Mouse (Mus musculus) T-helper 1 cell (primary cell): ENCODE measurements at regions not wholly inside any gene's neighbourhood (a gene's known extent, or its start where the extent isn't known, plus 50 kb on each side); places are given as distances from the start of the nearest gene placed in this dataset.
"Not testable (repeated sequence)": the region's sequence is repeated elsewhere in the genome, so short reads cannot be mapped to it uniquely, and the experiment has no call there.

ENCODE experiments used
- in situ Hi-C: fragments of 300-600 bp; cut with MboI, MseI; formaldehyde crosslinking; loops from one replicate; pipeline ENCODE4 v1.15.1; 2025; ENCODE audit warnings: high pct_unique_total_duplicates

DNA sequence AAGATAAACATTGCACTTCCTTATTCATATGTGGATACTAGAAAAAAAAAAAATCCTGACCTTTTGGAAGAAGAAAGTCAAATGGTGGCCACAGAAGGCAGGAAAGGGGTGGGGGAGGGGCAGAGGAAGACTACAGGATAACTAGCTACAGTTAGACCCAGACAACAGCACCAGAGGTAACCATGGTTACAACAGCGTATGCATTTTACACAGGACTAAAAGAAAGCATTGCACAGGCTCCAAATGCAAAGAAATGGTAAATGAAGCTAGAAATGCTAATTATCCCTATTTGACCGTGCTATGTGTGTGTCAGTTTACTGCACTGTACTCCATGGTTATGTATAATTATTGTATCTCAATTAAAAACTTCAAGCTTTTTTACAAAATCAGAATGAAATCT, 158.4 kb downstream of the Cartpt start:
- in situ Hi-C loops, result no loop called here

DNA sequence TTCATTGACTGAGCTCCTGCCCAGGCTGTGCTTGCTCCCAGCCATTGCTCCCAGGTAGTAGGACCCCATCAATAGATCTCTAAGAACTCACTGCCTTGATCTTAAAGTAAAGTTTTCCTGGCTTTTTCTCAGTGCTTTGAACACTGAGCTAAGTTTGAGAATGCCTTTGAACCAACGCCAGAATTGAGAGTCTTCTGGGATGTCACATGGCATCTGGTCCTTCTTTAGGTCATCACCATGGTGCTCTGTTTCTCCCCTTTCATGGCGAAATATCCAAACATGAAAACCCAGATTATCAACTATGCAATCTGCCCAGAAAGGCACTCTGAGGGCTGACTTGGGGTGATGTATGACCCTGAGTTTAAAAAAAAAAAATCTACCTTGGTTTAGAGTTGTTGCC, 158.9 kb downstream of the Cartpt start:
- in situ Hi-C loops, result no loop called here

DNA sequence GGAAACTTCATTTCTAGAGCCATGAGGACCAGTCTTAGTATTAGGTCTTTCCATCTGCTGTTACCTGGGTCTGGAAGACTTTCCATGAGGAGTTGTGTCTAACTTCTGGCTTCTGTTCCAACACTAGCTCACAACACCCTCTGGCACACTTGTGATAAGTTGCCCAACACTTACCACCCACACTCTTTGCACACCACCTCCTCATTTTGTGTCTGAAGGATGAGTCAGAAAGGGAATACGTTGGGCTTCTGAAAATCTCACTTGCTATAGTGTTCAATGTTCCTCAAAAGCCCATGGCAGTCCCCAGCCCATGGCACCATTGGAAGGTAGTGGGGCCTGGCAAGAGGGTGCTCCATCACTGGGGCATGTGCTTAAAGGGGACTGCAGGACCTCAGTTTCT, 161.5 kb downstream of the Cartpt start:
- in situ Hi-C loops, result no loop called here

DNA sequence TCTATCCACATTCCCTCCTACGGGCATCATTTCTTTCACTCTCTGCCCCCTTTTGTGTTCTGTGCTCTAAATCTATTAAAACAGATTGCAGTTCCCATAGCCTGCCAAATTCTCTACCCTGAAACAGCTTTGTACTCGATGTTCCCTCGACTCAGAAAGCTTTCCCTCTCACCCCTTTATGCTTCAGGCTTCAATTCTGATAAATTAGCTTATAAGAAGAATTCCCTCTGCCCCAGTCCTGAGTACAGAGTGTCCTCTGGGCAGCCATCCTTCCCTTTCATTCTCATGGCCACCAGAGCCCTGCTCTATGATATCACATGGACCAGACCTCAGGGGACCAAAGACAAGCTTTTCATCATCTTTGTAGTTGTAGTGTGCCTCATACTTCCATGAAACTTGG, 163.6 kb downstream of the Cartpt start:
- in situ Hi-C loops, result no loop called here

DNA sequence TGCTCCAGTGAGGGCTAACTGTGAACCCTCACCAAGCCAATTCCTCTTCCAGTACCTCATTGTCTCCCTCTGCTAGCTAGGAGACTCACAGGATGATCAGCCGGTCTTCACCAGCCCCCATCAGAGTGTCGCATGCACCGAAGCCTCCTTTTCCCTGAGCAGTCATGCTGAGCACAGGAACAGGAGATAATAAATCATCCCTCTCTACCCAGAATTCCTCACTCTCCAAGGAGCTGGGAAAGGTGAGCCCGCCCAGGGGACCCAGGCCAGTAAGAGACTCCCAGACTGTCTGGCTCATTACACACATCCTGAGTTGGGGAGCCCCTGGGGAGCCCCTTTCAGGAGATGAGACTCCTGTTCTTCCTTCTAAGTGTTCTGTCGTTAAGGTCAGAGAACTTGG, 171.7 kb downstream of the Cartpt start:
- in situ Hi-C loops, result no loop called here

DNA sequence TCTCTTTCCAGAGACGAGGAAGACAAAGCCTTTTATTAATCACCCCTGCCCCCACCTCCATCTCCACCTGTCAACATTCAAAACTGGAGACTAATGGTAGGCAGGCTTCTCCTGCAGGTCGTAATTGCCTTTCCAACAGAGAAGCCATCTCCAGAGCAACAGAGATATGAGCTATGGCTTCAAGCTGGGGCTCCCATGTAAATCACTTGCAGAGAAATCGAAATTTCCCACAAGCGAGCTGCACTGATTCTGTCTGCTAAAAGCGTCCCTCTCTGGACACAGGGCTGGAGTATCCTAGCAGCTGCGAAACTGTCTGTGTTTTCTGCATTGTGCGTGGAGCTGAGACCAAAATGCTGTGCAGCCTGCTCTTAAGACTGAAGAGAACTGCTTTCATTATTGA, 176.6 kb downstream of the Cartpt start:
- in situ Hi-C loops, result no loop called here

DNA sequence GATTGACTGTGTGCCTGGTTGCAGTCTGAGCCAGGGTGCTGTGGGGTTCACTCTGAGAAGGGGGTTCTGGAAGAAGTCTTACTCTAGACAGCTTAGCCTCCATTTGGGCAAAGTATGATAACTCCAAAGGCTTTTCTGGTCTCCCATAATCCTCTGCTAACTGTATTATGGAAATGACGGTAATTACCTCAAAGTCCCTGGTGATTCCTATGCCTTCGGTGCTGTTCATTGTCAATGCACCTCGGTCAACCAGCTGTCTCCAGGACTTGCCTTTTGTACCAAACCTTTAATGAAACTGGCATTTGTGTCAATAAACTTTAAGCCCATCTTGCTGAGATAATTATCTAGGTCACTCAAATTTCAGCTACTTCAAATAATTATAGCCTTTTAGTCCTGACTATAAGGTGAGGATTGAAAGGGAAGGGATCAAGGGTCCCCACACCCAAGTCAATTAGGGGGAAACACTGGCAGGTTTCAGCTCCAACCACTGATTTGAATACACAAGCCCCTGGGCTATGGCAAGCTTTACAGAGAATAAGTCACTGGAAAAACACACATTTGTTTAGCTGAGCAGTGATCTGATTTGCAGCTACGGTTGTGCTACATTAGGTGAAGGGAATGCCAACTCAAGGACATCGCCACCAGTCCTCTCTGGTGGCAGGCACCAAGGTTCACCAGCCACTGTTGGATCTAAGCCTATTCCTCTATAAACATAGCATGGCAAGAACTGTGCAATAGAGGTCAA, 177.5 kb downstream of the Cartpt start:
- in situ Hi-C loops, result no loop called here

DNA sequence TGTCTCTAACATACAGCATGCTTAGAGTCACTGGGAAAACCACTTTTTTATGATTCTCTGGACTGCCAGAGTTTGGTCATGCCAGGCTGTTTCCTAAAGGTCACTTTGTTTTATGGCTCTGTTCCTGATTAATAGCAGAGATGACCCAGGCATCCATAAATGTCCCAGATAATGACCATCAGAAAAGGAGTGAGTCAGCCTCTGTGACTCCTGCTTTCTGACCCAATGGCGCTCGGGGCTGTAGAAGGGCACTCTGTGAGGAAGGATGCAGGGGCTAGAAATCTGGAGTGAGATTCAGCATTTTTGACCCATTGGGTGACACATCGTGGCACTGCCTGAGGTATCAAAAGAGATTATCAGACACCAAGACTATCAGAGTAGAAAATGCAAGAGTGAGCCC, 180.3 kb downstream of the Cartpt start:
- in situ Hi-C loops, result no loop called here

DNA sequence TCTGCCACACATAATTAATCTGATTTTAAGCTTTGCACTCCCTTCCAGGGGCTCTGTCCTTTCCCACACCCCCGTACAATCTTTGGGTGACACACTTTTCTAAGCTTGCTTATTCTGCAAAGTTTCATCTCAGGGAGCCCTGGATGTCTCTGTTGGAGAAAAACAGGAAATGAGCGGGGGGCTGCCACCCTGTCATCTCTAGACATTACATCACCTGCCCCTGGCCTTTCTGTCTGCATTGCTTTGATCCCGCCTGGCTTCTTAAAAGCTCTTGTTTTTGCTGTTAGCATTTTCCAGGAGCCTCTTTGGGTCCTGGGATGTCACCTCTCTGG, 180.2 kb upstream of the Map1b start:
- in situ Hi-C loops, result loop anchor here (25.0 kb wide), 1 partner anchor 1059 kb away; the partner anchor contains the start of gene Tmem174

DNA sequence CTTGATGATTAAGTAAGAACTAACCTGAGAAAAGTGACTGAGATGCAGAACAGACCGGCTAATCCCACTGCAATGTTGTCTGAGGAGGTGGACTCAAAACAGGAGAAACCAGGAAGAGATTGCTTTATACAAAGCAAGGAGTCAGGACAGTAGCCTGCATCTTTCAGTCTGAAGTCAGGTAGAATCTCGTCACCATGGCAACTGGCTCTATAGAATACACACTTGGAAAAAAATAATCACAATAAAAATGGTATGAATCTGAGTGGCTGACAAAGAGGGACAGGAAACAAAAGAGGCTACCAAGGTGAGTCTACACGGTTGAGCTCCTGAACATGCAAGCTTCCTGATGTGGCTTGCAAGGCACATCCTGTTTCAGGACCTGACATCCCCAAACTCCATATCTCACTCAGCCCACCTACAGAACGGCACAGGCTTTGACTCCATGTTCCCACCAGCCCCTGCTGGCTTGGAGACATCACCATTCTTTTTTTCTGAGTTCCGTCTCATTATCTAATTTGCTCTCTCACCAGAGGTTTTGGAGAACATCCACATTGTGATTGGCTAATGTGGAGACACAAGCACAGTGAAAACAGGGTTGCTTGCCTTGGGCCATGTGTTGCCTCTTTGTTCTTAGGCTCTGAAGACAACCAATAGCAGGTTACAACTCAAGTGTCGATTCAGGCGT, 179.7 kb upstream of the Map1b start:
- in situ Hi-C loops, result loop anchor here (25.0 kb wide), 1 partner anchor 1059 kb away; the partner anchor contains the start of gene Tmem174

DNA sequence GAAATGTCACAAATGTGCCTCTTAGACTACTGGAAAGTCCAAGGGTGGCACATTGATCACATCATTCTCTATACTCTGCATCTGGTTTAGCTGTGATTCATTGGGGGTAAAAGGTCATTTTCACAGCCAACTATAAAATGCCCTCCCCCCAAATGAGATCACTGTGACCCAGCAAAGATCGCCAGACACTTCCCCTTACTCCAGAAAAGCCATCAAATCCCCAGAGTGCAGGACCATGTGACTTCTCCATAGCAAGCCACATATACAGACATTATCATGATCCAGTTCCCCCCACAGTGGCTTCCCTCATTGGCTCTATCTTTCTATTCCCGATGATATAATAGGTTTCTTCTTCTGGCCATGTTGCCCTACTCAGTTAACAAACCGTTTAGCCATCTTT, 163.6 kb upstream of the Map1b start:
- in situ Hi-C loops, result loop anchor here (25.0 kb wide), 1 partner anchor 1043 kb away; the partner anchor contains the start of gene Tmem174

DNA sequence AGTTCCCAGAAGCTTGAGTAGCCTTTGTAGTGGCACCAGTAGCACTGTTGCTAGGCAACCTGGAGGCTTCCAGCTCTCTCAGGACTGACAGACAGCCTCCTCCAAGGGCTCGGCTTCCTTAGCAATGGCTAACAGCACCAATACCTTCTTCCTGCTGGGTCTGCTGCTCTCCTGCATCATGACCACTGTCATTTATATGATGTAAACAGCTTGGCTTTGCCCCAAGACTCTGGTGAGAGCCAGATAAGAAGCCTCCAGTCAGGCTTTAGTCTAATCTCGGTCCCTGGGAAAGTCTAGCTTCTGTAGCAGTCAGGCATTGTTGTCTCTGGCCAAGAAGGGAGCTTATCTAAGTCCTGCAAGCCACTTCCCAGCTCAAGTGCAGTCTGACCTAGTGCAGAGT, 163.1 kb upstream of the Map1b start:
- in situ Hi-C loops, result loop anchor here (25.0 kb wide), 1 partner anchor 1042 kb away; the partner anchor contains the start of gene Tmem174

DNA sequence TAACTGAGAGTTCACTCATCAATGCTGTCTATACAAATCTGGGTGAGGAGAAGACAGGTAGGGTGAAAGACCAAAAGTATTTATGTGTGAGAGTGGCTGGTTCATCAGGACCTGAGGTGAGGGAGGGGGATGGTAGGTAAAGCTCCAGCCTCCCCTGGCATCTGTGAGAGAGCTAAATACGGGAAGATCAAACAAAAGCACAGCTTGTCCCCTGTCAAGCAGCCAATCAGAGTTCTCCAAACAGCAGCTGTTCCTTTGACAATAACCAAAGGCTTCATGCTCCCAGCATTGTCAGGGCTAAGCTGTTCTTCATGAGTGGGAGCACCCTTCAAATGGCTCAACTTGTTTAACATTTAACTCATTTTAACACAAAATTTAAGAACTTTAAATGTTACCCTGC, 160.1 kb upstream of the Map1b start:
- in situ Hi-C loops, result loop anchor here (25.0 kb wide), 1 partner anchor 1039 kb away; the partner anchor contains the start of gene Tmem174

DNA sequence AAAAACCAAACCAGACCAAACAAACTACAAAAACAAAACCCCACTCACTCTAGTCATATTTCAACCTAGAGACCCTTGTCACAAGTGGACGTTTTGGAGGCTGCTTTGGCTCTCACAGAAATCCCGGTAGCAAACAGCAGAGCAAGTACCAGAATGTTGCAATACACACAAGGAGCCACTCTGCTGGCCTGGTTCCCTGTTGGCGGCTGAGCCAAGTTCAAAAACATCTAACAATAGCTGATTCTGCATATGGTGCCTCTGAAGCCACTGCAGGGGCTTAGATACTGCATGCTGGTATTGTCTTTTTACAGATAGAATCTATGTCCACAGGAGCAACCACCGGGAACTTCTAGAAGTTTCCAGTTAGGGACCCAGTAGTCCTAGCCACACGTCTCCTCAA, 159.6 kb upstream of the Map1b start:
- in situ Hi-C loops, result loop anchor here (25.0 kb wide), 1 partner anchor 1039 kb away; the partner anchor contains the start of gene Tmem174

DNA sequence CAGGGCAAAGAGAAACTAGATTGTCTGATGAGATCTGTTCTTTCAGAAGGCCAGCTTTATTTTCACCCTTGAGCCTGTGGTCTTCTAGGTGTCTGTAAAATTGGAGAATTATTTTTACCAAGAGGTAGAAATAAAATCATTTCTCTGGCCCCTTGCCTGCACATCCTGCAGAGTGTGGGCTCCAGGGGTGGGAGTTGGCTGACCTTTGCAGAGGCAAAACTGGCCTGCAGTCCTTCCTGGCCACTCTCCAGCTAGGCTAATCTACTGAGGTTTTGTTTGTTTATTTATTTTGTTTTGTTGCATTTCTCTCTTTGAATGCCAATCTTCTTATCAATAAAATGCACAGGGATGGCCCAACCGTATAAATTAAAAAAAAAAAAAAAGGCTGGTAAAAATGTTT, 156.4 kb upstream of the Map1b start:
- in situ Hi-C loops, result no loop called here

DNA sequence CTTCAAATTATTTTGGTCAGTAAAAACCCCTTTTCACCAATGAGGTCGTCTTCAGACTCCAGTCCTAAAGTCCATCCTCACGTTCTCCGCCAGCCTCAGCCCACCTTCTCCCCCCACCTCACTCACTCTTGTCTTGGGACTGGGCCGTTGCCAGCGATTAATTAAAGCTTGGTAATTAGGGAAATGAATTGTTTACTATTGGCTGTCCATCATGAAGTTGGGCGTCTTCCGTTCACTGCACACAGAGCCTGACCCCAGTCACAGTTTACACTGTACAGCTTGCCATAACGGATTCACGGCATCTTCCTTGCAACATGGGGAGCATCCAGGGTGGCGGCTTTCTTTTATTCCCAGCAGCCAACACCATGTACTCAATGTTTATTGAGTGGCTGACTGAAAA, 155.4 kb upstream of the Map1b start:
- in situ Hi-C loops, result no loop called here

DNA sequence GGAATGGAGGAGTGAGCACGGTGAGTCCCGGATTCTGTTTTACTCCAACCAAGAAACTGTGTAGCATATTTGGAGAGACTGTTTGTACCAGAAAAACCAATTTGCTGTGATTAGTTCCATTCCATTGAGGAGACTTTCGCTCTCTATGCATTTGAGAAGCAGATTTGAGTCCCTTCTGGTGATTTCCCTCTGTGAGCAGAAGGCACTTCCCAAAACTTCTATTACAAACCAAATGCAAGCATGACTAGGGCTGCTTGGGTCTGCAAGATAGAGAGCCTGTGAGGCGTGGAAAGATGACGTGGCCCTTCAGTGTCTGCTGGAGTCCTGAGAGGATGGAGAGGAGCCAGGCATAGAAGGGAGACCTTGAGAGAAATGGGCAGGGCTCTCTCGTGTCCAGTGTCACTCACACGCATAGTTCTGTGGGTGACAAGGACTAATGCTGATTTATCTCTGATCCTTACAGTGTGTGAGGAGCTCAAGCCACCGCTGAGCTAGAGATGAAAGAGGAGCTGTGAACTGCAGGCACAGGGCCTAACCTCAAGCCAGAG, 153.7 kb upstream of the Map1b start:
- in situ Hi-C loops, result no loop called here

DNA sequence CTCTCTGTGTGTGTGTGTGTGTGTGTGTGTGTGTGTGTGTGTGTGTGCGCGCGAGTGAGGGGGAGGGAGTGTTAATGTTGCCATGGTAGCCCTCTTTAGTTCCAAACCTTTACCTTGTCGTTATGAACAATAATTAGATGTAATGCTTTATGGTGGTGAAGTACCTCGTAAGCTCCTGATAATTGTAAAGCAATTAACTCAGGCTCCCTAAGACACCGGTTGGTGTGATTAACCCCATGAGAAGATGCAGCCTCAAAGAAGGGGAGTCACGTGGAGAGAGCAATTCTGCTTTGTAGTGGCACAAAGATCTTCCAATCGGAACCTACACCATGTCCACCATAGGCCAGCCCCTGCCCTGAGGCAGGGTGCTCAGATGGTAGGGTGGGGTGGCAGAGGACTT, 152.3 kb upstream of the Map1b start:
- in situ Hi-C loops, result no loop called here

DNA sequence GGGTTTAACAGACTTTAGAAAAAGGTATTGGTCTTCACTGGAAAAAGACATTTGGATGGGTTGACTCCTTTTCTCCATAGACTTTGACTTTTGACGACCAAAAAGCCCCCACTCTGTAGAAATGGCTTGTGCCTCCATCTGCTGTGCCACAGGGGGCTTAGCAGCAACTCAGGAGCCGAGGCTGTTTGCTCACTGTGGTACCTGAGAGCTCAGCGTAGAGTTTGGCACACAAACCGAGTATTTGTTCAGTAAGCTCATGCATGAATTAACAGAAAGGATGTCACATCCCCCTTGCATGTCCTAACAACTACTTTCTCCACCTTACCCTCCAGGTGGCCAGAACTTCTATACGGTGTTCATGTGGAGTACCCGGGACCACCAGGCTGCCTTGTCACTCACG, 149.7 kb upstream of the Map1b start:
- in situ Hi-C loops, result no loop called here

DNA sequence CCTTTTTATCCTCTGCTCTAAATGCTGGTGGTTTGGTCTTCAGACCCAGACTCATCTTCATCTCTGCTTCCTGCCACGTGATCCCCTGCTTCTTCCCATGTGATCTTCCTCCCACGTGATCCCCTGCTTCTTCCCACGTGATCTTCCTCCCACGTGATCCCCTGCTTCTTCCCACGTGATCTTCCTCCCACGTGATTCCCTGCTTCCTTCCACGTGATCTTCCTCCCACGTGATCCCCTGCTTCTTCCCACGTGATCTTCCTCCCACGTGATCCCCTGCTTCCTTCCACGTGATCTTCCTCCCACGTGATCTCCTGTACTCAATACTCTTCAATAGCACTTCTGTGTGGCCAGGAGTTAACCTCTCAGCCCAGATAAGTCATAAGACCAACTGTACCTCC, 147.1 kb upstream of the Map1b start:
- in situ Hi-C loops, result not testable (repeated sequence)

DNA sequence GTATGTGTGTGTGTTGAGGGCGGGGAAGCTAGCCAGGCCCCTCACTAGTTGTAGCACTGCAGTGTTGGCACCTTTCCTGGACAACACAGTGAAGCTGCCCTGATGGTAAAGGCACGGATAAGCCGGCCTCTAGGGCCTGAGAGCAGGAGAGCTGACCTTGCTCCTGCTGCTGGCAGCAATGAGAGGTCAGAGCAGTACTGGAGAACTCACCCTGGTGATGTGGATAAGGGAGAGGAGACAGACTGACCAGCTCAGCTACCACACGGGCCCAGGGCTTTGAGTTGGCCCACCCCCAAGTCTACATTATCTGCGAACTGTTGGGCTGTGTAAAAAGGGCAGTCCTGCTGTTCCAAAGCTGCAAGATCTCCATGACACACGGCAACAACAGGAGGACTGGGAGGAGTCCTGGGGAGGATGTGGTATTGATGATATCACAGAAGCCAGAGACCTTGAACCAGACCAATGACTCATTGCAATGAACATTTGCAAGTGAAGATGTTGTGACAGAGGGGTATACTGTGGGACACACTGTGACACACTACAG, 131.4 kb upstream of the Map1b start:
- in situ Hi-C loops, result no loop called here

DNA sequence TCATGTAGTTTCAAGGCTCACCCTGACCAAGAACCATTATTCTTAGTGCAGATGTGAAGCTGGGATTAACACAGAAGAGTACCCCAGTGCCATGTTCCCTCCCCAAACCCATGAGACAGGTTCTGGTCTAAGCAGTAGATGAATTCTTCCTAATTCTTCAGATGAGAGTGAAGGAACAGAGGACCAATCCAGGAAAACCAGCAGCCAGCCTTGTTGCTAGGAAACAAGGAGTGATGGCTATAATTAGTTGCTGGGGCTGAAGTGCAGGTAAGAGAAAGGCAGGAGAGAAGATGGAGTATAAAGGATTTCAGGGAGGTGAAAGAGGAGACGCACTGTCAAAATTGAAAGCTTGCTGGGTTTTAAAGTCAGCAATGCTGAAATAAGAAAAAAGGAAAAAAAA, 128.4 kb upstream of the Map1b start:
- in situ Hi-C loops, result no loop called here

DNA sequence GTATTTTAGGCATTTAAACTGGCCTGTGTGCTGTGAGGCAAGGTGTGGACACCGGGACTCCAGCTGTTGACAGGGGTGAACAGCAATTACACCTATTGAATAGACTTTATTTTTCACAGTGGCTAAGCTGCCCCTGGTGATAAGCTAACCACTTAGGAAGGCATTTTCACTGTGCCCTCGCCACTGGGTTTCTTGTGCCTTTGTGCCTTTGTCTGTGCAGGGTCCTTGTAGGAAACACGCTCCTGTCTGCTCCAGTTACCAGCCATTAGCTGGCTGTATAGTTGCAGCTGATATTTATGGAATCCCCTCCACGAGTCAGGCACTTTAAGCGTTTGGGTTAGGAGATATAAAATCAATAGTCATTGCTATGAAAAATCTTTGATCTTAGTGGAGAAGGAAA, 126.5 kb upstream of the Map1b start:
- in situ Hi-C loops, result no loop called here
